Mouse (Mus musculus) left cerebral cortex, adult 9 months (tissue): Measurements from ENCODE around the gene Gm11985.
A peak's percentile ranks its signal among the peaks of the same experiment; 100 is the strongest.

Experiments
- DNase-seq, 2 experiments: peaks; one replicate each; pipeline ENCODE4 v3.0.0; 2022; ENCODE audit warnings: low spot score in 2 of 2

The Gm11985 gene

GRCm38 (mm10) chr11:7200393-7200783 lies 12.0 kb upstream of the Gm11985 start:
- DNase-seq, result no peak

DNA sequence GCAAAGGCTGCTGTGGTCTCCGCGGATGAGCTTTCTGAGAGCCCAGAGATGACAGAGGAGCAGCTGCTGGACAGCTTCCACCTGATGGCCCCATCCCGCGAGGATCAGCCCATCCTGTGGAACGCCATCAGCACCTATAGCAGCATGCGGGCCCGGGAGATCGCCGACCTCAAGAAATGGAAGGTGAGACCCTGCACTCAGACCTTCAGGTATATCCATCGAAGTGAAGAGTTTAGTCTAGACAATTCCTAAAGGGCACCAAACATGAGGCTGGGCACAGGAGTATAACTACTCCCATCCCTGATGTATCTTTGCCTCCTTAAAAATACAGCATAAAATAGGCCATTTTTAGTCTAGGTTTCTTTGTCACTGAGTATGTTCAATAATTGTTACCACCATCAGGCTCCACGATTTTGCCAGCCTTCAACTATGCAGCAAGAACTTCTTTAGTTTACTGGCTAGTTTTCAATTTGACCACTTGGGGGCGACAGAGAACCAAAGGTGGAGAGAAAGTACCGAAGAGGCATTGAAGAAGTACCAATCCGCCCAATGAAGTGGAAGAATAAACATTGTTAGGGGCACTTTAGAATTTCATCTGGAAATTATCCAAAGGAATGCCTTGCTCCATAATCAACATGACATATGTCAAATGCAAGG lies 11.5 kb upstream of the Gm11985 start:
- peak in 1 of 2 experiments; percentile 51 for DNase-seq

GRCm38 (mm10) chr11:7198481-7199256 lies 10.3 kb upstream of the Gm11985 start:
- no peak for DNase-seq

DNA sequence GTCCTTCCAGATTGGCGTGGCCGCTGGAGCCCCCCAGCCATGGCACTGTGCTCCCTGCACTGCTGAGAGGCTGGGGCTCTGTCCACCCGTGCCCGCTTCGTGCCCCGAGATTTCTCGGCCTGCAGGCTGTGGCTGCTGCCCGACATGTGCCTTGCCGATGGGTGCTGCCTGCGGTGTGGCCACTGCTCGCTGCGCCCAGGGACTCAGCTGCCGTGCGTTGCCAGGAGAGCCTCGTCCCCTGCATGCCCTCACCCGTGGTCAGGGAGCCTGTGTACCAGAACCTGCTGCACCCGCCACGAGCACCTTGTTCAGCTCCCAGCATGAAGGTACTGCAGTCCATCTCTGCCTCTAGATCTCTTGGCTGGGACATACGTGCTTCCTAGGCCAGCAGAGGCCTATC lies 9.6 kb upstream of the Gm11985 start:
- DNase-seq, result no peak

- no peak for DNase-seq
Observed at GRCm38 (mm10) chr11:7197491-7197941, 9.1 kb upstream of the Gm11985 start, which contains the start of gene Igfbp1. Gene Igfbp1, plus strand, starts transcription at chr11:7197782.

DNA sequence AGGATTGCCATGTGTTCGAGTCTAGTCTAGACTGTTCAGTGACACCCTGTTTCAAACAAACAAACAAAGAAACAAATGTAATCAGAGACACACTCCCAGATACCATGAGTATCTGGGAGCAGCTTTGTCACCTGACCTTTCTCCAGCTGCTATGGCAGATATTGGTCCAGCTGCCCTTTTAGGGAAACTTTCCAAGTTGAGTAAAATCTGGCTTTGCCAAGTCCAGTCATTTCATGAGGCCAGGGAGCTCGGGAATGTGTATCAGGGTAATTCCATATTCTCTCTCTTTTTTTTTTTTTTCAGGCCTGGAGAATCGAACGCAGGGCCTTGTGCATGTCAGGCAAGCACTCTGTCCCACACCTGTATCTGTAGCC lies 6.9 kb upstream of the Gm11985 start:
- no peak for DNase-seq

- no peak for DNase-seq
Observed at GRCm38 (mm10) chr11:7194432-7195311, 6.3 kb upstream of the Gm11985 start.

DNA sequence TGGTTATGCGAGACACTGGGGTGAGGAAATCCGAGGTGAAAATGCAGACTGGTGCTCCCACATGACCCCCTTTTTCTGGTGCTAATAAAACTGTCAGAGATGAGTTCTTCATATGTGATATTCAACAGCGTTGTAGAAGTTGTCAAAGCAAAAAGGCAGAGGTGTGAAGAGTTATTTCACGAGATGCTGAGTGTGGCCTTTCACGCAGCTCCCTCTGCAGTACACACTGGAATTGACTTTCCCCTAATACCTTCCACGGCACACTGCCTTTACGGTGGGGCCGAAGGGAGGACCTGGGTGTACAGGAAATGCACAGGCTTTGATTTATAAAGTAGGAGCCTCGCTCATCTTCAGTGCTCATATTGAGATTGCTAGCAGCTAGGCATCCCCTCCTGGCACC lies 4.8 kb upstream of the Gm11985 start:
- no peak for DNase-seq

DNA sequence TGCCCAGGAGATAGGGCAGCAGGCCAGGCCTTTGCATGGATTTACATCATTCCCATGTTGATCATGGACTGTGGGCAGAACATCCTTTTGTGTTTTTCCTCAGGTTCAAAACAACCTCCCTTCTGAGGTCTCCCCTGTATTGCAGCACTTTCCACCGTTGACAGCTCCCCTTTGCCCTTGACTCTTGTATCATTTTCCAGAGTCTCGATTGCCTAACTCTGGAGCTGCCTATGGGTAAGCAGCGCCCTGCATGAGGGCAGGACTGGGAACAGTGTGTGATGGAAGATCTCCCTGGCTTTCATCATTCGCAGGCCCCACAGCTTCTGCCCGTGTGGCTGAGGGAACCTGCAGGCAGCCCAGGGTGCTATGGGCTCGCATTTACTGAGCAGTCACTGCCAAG lies 4.3 kb upstream of the Gm11985 start:
- DNase-seq, result no peak

DNA sequence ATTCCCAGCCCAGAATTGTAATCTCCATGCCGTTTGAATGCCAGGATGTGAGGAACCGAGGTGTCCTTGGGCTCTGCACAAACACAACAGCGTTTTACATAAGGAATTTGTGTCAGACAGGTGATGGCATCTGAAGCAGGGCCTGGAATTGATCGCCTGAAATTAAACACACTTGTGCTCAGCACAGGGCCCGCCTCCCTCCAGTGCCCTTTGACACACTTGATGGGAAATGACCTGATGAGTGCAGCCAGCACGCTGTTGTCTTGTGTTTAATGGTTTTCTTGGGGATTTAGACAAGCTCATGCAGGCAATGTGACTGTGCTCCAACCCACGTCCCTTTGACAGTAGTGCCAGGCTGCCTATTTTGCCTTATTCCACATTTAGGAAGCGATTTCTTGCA lies 897 bp downstream of the Gm11985 start:
- no peak for DNase-seq

DNA sequence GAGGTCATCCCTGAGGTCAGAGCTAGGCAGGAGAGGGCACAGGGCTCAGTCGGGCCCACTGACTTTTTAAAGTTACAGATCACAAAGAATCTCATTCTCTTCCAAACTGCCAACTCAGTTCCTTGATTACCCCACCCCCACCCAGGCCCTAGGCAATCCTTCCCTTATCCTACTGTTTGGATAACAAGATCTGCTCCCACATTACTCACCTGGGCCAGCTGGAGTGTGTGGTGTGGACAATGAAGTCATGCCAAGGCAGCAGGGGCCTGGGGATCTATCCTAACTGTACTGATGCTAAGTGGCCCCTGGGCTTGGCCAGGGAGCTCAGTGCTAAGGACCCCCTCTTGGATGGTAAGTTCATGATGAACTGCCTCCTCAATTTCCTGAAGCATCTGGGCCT lies 3.9 kb downstream of the Gm11985 start:
- DNase-seq, result no peak

DNA sequence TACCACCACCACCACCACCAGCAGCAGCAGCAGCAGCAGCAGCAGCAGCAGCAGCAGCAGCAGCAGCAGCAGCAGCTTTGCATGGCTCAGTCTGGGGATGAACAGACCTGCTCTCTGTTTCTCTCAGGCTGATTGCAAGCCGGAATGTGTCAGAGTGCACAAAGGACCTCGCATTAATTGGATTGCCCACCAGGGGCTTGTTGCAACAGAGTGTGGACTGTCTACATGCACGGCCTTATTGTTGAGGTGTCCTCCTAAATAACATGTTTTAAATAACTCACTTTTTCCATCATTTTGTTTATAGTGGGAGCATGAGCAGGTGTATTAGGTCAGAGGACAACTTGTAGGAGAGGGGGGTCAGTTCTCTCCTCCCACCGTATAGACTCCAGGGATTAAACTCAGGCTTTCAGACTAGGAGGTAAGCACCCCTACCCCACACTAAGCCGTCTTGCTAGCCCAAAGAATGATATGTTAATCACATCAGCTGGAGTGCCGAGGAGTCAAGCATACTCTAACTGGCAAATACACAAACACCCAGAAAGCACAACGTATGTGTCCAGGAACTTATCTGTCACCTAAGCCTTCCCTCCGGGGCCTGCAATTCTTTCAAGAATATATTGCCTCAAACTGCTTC lies 5.8 kb downstream of the Gm11985 start:
- DNase-seq, result no peak

DNA sequence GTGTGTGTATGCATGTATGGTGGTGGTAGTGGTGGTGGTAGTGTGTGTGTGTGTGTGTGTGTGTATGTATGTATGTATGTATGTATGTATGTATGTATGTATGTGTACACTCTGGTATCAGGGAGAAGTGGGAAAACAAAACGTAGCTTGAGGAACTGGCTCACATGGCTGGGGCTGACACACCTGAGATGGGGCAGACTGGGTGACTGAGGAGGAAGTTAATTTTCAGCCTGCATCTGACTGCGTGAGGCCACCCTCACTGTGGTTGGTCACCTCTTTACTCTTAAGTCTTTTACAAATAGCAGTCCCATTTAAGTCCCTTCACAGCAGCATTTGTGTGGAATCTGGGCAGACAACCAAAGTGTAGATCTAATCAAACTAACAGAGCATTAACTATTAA lies 9.1 kb downstream of the Gm11985 start:
- DNase-seq, result no peak

- no peak for DNase-seq
Observed at GRCm38 (mm10) chr11:7178724-7179123, 9.6 kb downstream of the Gm11985 start.

DNA sequence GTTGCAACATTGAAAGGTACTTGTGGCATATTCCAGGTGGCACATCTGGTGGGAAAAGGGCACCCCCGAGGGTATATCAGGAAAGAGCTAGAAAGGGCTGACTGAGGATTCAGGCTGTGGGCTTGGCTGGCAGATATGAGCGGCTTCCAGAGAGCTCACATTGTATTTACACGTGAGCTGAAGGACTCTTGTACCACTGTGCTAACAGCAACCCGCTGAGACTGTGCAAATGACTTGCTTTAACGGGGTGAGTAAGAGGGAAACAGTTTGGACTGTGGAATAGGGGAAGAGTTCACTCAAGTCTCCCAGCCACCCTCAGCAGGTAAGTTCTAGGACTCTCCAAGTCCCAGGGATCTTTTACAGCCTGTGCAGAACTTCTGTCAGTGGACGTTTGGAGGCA lies 14.7 kb downstream of the Gm11985 start:
- DNase-seq, result no peak

- DNase-seq, result no peak
Observed at GRCm38 (mm10) chr11:7169645-7170044, 18.7 kb downstream of the Gm11985 start.

DNA sequence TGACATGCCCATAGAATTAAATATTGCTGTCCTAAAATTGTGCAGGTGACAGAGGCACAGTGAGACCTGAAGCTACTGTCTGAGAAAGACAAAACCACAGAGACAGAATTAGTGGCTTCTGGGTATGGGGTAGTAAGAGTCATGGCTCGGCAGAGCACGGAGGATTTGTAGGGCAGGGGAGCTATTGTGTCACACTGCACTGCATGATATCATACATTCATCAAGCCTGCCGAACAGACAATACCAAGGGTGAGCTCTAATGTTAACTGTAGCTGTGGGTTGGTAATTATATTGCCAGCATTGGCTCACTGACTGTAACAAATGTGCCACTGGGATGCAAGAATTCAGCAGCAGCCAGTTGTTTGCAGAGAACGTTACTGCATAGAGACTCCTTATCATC lies 24.0 kb downstream of the Gm11985 start:
- DNase-seq, result no peak

DNA sequence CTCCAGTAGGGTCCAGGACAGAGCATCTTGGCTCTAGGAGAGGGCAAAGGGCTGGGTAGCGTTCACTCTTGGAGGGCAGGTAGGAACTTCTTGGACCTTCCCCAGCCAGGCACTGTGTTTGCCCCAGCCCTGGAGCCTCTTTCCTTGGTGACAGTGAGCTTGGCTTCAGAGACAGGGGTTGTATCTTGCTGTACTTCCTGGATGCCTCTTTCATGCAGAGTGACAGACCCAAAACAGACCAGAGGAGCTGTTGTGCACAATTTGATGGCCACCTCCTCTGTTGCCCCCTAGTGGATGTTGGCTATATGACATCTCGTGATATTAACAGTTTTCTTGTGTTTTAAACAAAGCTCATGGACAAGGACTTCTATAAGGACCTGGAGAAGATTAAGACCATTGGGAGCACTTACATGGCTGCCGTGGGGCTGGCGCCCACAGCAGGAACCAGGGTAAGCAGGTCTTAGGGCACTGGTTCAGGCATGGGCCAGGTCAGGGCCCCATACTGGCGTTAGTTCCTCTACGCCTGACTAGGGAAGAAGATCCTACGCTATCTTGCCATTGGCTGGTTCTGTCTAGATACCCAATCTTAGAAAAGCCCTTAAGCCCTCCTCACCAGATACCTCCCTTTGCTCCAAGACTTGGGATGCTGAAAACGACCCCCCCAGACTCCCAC lies 26.7 kb downstream of the Gm11985 start:
- DNase-seq, result peak in 1 of 2 experiments; percentile 42

DNA sequence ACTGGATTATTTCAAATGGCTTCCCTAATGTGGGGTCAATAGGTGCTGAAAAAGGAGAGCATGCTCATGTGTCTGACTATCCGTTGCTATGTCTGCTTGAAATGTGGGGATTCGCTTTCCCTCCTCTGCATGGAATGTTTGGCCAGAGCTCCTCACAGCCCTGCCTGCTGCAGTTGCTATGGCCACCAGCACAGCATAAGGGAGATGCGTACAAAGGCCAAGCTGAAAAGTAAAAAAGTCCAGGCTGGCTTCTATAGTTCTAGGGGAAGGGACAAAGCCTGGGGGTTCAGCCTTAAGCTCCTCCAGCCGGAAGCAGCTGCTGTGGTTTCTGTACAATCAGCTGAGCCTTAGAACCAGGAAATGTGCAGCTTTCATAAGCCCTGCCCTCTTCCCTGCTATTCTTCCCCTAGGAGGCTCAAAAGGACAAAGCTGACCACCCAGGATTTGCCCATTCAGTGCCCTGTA lies 27.7 kb downstream of the Gm11985 start:
- DNase-seq, result no peak

- DNase-seq, result no peak
Observed at GRCm38 (mm10) chr11:7160146-7160545, 28.2 kb downstream of the Gm11985 start.

GRCm38 (mm10) chr11:7158196-7158595 lies 30.2 kb downstream of the Gm11985 start:
- no peak for DNase-seq
